Mouse (Mus musculus) forebrain, postnatal 0 days (tissue): ENCODE measurements around the gene Alox5. TPM values are rescaled to one million over a fixed set of nuclear protein-coding genes. Genes with fewer than 3 reads are reported as not detected.

ENCODE experiments used
- ATAC-seq: fragments of 200-750 bp; cut with Nextera tagmentation; 2 replicates; pipeline ENCODE4 v1.8.0; 2017; ENCODE audit warnings: mild to moderate bottlenecking, moderate library complexity
- DNase-seq: peaks from one replicate; pipeline ENCODE4 v3.0.0-alpha.2; 2015
- H3K27ac ChIP-seq: fragments of 300-500 bp; sonication (generic); 2 replicates; pipeline ENCODE4 v1.5.1; 2014; ENCODE audit warnings: low read depth, mild to moderate bottlenecking, antibody characterized with exemption, low read length, moderate library complexity, mixed read lengths
- H3K27me3 ChIP-seq: fragments of 300-500 bp; sonication (generic); 2 replicates; pipeline ENCODE4 v1.6.1; 2014; ENCODE audit warnings: mild to moderate bottlenecking, low read length, mixed read lengths; ENCODE audit not compliant: insufficient read depth
- H3K36me3 ChIP-seq: fragments of 300-500 bp; sonication (generic); 2 replicates; pipeline ENCODE4 v1.6.1; 2014; ENCODE audit warnings: mild to moderate bottlenecking, moderate library complexity; ENCODE audit not compliant: insufficient read depth
- H3K4me1 ChIP-seq: fragments of 300-500 bp; sonication (generic); 2 replicates; pipeline ENCODE4 v1.6.1; 2014; ENCODE audit warnings: antibody characterized with exemption; ENCODE audit not compliant: insufficient read depth
- H3K4me2 ChIP-seq: fragments of 300-500 bp; sonication (generic); 2 replicates; pipeline ENCODE4 v1.6.1; 2014; ENCODE audit warnings: low read depth, mild to moderate bottlenecking, moderate library complexity
- H3K4me3 ChIP-seq: fragments of 300-500 bp; sonication (generic); 2 replicates; pipeline ENCODE4 v1.5.1; 2014; ENCODE audit warnings: low read depth, low read length, mixed read lengths
- H3K9ac ChIP-seq: fragments of 300-500 bp; sonication (generic); 2 replicates; pipeline ENCODE4 v1.6.1; 2014; ENCODE audit warnings: mild to moderate bottlenecking
- H3K9me3 ChIP-seq: fragments of 300-500 bp; sonication (generic); 2 replicates; pipeline ENCODE4 v1.6.1; 2016; ENCODE audit warnings: low read length
- CTCF ChIP-seq: sonication (generic); IDR thresholded peaks from 2 replicates; pipeline ENCODE4 v1.5.1; 2016; ENCODE audit warnings: antibody characterized with exemption, control low read depth, low read depth
- WGBS: fragments of 180-500 bp; shearing (Covaris S2); extraction: QIAGEN DNeasy Blood & Tissue Kit; methylation state at CpG from one replicate; pipeline ENCODE4 v1.1.7; 2014; 5-methylcytosine and 5-hydroxymethylcytosine counted together
- polyA plus RNA-seq: library from polyadenylated mRNA; unstranded; fragments of >200 nt; fragmentation: Nextera tagmentation; extraction: Ambion mirVana; gene quantifications from 2 replicates; pipeline ENCODE4 v1.2.1, GENCODE M21; 2015
- total RNA-seq: library from RNA; depleted of rRNA; stranded (reverse); fragments of >200 nt; gene quantifications from 2 replicates; pipeline ENCODE4 v1.2.3, GENCODE M21; 2014

The Alox5 gene
- total and polyA plus RNA-seq, 2 experiments from 2014 or later, result 0.81 to 1.2 TPM

DNA sequence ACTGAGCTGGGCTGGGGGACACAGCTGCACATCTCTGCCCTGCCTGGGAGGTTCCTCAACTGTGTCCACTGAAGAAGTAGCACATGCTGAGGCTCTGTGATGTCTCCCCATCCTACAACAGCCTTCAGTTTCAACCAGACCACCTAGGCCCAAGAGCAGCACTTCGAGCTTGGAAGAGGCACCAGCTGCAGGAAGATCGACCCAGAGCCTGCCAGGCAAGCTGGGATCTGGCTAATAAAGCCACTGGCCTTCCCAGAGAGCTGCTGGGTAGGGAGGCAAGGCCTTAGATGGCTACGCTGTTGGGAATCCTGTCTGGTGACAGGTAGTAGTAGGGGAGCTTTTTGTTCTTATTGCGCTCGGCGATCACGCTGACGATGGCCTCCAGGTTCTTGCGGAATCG lies 50.5 kb downstream of the Alox5 start:
- Histone ChIP-seq H3K4me3 (no peak overlapping the region), H3K4me2 (no peak overlapping the region), H3K27ac (no peak overlapping the region), H3K9me3 (no peaks in the 10 kb centered on the region), H3K4me1 (no peaks in the 10 kb centered on the region), H3K9ac (no peak overlapping the region), H3K36me3 (peaks cover 14% of the 10 kb centered on the region; the same call in 1 of the 2 replicates), H3K27me3 (no peaks in the 10 kb centered on the region)
- no peak for ATAC-seq
- WGBS, result 96% methylated on average over 10 of the region's 10 CpGs
- TF ChIP-seq CTCF, result no peak
- no peak for DNase-seq

DNA sequence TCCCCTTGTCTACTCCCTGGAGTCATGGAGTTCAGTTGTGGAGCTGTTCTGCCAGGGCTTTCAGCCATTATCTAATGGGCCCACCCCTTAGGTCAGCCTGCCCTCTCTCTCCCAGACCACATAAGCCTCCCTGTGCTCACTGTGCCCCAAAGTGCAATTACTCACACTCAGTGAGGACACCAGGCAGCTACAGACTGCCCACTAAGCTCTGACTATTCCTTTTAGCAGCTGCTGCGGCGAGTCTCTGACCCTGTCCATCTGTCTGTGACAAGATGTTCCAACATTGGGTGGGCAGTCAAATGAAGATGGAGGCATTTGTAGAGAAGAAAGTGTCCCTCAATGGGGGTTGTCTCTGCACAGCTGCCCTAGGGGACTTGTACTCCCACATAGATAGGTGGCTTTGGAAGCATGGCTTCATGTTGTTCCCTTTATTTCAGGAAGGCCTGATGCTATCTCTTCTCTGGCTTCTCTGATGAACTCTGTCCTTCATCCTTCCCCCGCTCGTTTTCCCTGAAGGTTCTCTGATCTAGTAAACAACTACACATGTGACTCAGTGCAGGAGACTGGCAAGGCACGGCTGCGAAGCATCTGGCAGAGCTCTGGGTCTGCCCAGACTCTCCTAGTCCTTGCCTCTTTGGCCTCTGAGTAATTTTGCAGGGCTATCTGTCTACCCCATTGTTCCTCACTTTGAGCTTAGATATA lies 52.9 kb downstream of the Alox5 start:
- TF ChIP-seq CTCF, result no peak
- ATAC-seq (no peak), DNase-seq (no peak)
- H3K36me3 ChIP-seq, result peaks cover 21% of the 10 kb centered on the region; the same call in 1 of the 2 replicates
- H3K9me3 ChIP-seq, result no peaks in the 10 kb centered on the region
- WGBS, result 88% methylated on average over 6 of the region's 6 CpGs
- no peak overlapping the region for H3K4me2 ChIP-seq
- H3K9ac ChIP-seq, result no peak overlapping the region
- no peak overlapping the region for H3K4me3 ChIP-seq
- no peaks in the 10 kb centered on the region for H3K4me1 ChIP-seq
- no peak overlapping the region for H3K27ac ChIP-seq
- H3K27me3 ChIP-seq, result no peaks in the 10 kb centered on the region

DNA sequence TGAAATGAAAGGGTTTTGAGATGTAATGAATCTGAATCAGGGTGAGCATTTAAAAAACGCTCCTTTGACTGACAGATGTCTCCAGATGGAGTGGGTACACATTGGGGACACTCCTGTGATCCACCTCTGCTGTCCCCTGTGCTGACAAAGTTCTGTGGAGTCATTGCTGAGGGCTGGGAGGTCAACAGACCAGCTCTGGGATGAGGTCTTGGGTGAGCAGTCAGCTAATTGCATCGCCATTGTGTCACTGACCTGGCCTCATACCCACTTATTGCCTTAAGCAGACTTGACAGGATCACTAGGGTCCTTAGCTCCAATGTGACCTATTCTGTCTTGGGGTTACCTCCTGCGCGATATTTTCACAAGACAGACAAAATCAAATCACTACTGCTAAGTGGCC lies 53.8 kb downstream of the Alox5 start:
- H3K4me3 ChIP-seq, result no peak overlapping the region
- H3K9me3 ChIP-seq, result no peaks in the 10 kb centered on the region
- no peak for TF ChIP-seq CTCF
- no peak for ATAC-seq
- 92% methylated on average over 4 of the region's 4 CpGs for WGBS
- peaks cover 21% of the 10 kb centered on the region; the same call in 1 of the 2 replicates for H3K36me3 ChIP-seq
- no peak overlapping the region for H3K4me2 ChIP-seq
- no peak overlapping the region for H3K27ac ChIP-seq
- H3K27me3 ChIP-seq, result no peaks in the 10 kb centered on the region
- H3K9ac ChIP-seq, result no peak overlapping the region
- no peak for DNase-seq
- H3K4me1 ChIP-seq, result no peaks in the 10 kb centered on the region

DNA sequence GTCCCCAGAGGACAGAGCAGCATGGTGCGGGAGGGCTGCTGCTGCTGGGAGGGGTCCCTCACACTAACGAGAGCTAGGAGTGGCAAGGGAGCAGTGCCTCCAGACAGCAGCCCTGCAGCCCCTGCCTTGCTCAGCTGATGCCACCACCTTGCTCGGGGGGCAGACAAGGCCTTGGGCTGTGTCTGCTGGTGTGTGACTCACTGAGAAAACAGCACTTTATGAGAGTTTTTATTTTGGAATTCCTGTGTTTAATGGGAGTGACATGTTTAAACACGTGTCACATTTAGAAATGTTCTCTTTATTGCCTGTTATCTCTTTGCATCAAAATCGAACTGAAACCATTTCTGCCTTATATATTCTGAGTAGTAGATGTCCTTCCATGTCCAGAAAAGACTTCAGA lies 54.3 kb downstream of the Alox5 start:
- no peak for TF ChIP-seq CTCF
- WGBS, result 64% methylated on average over 5 of the region's 5 CpGs
- Histone ChIP-seq H3K27me3 (no peaks in the 10 kb centered on the region), H3K4me1 (no peaks in the 10 kb centered on the region), H3K4me3 (no peak overlapping the region), H3K9ac (no peak overlapping the region), H3K9me3 (no peaks in the 10 kb centered on the region), H3K36me3 (peaks cover 23% of the 10 kb centered on the region; the same call in 1 of the 2 replicates), H3K4me2 (no peak overlapping the region), H3K27ac (no peak overlapping the region)
- DNase-seq (no peak), ATAC-seq (no peak)

DNA sequence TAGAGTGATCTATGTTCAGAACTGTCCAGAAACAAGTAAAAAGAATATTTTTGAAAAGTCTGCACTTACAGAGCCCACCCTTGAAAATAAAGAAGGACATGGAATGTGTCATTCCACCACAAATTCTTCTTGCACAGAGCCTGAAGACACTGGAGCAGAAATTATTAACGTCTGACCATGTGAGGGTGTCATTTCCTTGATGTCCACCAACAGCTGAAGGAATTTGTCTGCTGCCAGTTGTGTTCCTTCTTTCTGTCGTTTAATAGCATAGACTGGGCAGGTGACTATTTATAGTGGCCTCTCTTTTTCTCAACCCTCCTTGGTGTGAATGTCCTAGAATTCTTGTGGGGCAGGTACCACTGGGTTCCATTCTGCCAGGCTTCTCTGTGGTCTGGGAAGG lies 54.8 kb downstream of the Alox5 start:
- Histone ChIP-seq H3K27ac (no peak overlapping the region), H3K9me3 (no peaks in the 10 kb centered on the region), H3K4me1 (no peaks in the 10 kb centered on the region), H3K9ac (no peak overlapping the region), H3K4me2 (no peak overlapping the region), H3K36me3 (peaks cover 28% of the 10 kb centered on the region; the same call in 1 of the 2 replicates), H3K27me3 (no peaks in the 10 kb centered on the region), H3K4me3 (no peak overlapping the region)
- ATAC-seq (no peak), DNase-seq (no peak)
- WGBS, result 81% methylated on average over 2 of the region's 2 CpGs
- no peak for TF ChIP-seq CTCF

DNA sequence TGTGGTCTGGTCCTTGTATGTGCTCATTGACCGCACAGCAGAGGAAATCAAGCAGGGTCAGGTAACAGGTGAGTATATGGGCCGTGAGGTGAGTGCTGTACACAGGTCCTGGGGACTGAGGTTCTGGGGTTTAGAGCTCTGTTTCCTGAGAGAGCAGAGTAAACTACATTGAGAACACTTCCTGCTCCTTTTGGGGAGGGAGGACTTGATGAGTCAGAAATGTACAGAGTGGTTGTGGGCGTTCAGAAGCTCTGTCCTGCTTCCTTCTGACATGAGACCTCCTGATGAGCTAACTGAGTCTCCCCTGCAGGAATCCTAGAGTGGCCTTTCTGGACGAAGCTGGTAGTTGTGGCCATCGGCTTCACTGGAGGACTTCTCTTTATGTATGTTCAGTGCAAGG lies 55.3 kb downstream of the Alox5 start:
- Histone ChIP-seq H3K36me3 (peaks cover 26% of the 10 kb centered on the region; the same call in 1 of the 2 replicates), H3K27ac (no peak overlapping the region), H3K4me1 (no peaks in the 10 kb centered on the region), H3K9ac (no peak overlapping the region), H3K4me2 (no peak overlapping the region), H3K4me3 (no peak overlapping the region), H3K9me3 (no peaks in the 10 kb centered on the region), H3K27me3 (no peaks in the 10 kb centered on the region)
- ATAC-seq (no peak), DNase-seq (no peak)
- 87% methylated on average over 5 of the region's 5 CpGs for WGBS
- TF ChIP-seq CTCF, result no peak

DNA sequence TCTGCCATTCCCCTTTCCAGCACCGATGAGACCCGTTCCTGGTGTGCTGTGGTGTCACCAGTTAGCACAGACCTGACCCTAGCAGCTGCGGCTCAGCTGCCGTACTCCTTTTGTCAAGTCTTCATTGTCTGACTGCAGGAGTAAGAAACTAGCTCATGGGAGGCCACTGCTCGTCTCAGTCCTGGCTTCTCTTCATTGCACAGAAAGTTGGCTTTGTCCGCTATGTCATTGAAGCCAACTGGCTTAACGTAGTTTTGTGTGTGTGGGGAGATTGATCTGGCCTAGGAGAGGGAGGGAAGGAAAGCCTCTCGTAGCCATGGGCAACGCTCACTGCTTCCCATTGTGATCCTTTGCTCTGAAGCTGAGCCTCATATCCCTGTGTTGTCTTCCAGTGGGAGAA lies 55.7 kb downstream of the Alox5 start:
- TF ChIP-seq CTCF, result no peak
- Histone ChIP-seq H3K9ac (no peak overlapping the region), H3K4me1 (no peaks in the 10 kb centered on the region), H3K4me3 (no peak overlapping the region), H3K36me3 (peaks cover 21% of the 10 kb centered on the region; the same call in 1 of the 2 replicates), H3K27ac (no peak overlapping the region), H3K9me3 (no peaks in the 10 kb centered on the region), H3K4me2 (no peak overlapping the region), H3K27me3 (no peaks in the 10 kb centered on the region)
- DNase-seq, result no peak
- ATAC-seq, result peak; percentile 60
- WGBS, result 31% methylated on average over 9 of the region's 9 CpGs
